Mouse (Mus musculus) heart, postnatal 0 days (tissue): ENCODE data around the gene Col1a2. TPM values are rescaled to one million over a fixed set of nuclear protein-coding genes. Genes with fewer than 3 reads are reported as not detected.
A peak's percentile ranks its signal among the peaks of the same experiment; 100 is the strongest.

ENCODE experiments used
- ATAC-seq: fragments of 200-750 bp; cut with Nextera tagmentation; 2 replicates; pipeline ENCODE4 v1.8.0; 2017; ENCODE audit warnings: low read depth, moderate number of reproducible peaks, moderate library complexity; ENCODE audit not compliant: insufficient read depth
- DNase-seq: peaks from one replicate; pipeline ENCODE4 v3.0.0-alpha.2; 2016; ENCODE audit warnings: low spot score
- H3K27ac ChIP-seq: fragments of 300-500 bp; sonication (generic); 2 replicates; pipeline ENCODE4 v1.5.1; 2014; ENCODE audit warnings: low read depth, mild to moderate bottlenecking
- H3K27me3 ChIP-seq: fragments of 300-500 bp; sonication (generic); 2 replicates; pipeline ENCODE4 v1.6.1; 2014; ENCODE audit warnings: low read length, mixed read lengths; ENCODE audit not compliant: control insufficient read depth, insufficient read depth
- H3K36me3 ChIP-seq: fragments of 300-500 bp; sonication (generic); replicated peaks from 2 replicates; pipeline ENCODE4 v1.6.1; 2014; ENCODE audit warnings: low read length, mixed read lengths; ENCODE audit not compliant: control insufficient read depth, insufficient read depth
- H3K4me1 ChIP-seq: fragments of 300-500 bp; sonication (generic); 2 replicates; pipeline ENCODE4 v1.6.1; 2014; ENCODE audit warnings: antibody characterized with exemption; ENCODE audit not compliant: control insufficient read depth, insufficient read depth
- H3K4me2 ChIP-seq: fragments of 300-500 bp; sonication (generic); 2 replicates; pipeline ENCODE4 v1.6.1; 2014; ENCODE audit warnings: low read depth, mild to moderate bottlenecking, low read length, moderate library complexity
- H3K4me3 ChIP-seq: fragments of 300-500 bp; sonication (generic); 2 replicates; pipeline ENCODE4 v1.5.1; 2014; ENCODE audit warnings: low read depth, low read length
- H3K9ac ChIP-seq: fragments of 300-500 bp; sonication (generic); replicated peaks from 2 replicates; pipeline ENCODE4 v1.6.1; 2014; ENCODE audit warnings: low read depth, low read length, mixed read lengths
- H3K9me3 ChIP-seq: fragments of 300-500 bp; sonication (generic); replicated peaks from 2 replicates; pipeline ENCODE4 v1.6.1; 2016; ENCODE audit warnings: low read length; ENCODE audit not compliant: control insufficient read depth
- CTCF ChIP-seq: IDR thresholded peaks from 2 replicates; pipeline ENCODE4 v1.5.1; 2016; ENCODE audit warnings: antibody characterized with exemption, control low read depth, low read depth
- EP300 ChIP-seq: IDR thresholded peaks from 2 replicates; pipeline ENCODE4 v1.6.1; 2016; ENCODE audit warnings: antibody characterized with exemption, low read depth
- WGBS: fragments of 180-500 bp; shearing (Covaris S2); extraction: QIAGEN DNeasy Blood & Tissue Kit; methylation state at CpG from one replicate; pipeline ENCODE4 v1.1.7; 2014; 5-methylcytosine and 5-hydroxymethylcytosine counted together
- polyA plus RNA-seq: library from polyadenylated mRNA; unstranded; fragments of >200 nt; fragmentation: Nextera tagmentation; extraction: Ambion mirVana; gene quantifications from 2 replicates; pipeline ENCODE4 v1.2.1, GENCODE M21; 2015
- total RNA-seq: library from RNA; depleted of rRNA; stranded (reverse); fragments of >200 nt; gene quantifications from 2 replicates; pipeline ENCODE4 v1.2.3, GENCODE M21; 2014; ENCODE audit warnings: low replicate concordance

Gene Col1a2
- total and polyA plus RNA-seq, 2 experiments from 2014 or later, result 197 to 430 TPM

GRCm38 (mm10) chr6:4465320-4465719 lies 39.3 kb upstream of the Col1a2 start:
- Histone ChIP-seq H3K4me2 (no peak overlapping the region), H3K27me3 (no peaks in the 10 kb centered on the region), H3K27ac (peak overlapping the region; percentile 30; the same call in 1 of the 2 replicates), H3K9ac (no peak overlapping the region), H3K4me1 (no peaks in the 10 kb centered on the region), H3K4me3 (no peak overlapping the region), H3K36me3 (no peaks in the 10 kb centered on the region), H3K9me3 (no peaks in the 10 kb centered on the region)
- 17% methylated on average over 3 of the region's 3 CpGs for WGBS
- ATAC-seq, result no peak
- TF ChIP-seq EP300 (no peak), CTCF (no peak)
- no peak for DNase-seq

GRCm38 (mm10) chr6:4483577-4483936 lies 21.1 kb upstream of the Col1a2 start:
- peak overlapping the region; percentile 25; the same call in 1 of the 2 replicates for H3K4me2 ChIP-seq

DNA sequence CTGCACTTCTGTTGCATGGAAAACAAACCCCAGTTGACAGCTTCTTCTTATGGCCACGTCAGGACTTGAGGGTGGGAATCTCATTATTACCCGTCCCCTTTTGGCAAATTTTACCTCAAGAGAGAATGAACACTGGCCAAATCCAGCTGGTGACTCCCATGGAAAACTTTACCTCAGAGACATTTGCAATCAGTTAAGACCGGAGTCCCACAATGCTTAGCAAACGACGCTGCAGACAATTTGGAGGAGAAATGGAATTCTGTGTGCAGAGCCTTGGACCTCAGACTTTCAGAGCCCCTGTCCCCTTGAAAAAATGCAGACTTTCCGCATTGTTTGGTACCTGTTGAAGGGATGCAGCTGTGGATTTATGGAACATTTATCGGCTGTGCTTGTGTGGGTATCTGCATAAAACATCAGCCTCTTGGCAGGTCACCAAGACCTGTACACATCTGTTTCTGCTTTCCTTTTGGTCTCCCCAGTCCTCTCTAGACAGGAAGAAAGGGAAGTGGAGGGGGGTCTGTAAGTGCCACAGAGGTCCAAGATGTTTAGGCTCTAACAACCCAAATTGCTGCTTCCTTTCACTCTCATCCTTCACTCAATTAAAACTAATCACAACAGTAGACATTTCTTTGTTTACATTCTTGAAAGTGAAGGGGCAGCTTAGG lies 20.5 kb upstream of the Col1a2 start:
- DNase-seq (peak; percentile 62), ATAC-seq (peak; percentile 41; the same call in 1 of the 2 replicates)
- peak overlapping the region; percentile 25; the same call in 1 of the 2 replicates for H3K4me2 ChIP-seq
- no peak overlapping the region for H3K9ac ChIP-seq
- H3K4me1 ChIP-seq, result peaks cover 7% of the 10 kb centered on the region; the same call in 1 of the 2 replicates
- H3K36me3 ChIP-seq, result no peaks in the 10 kb centered on the region
- WGBS, result 39% methylated on average over 7 of the region's 7 CpGs
- H3K27ac ChIP-seq, result peak overlapping the region; percentile 55; the same call in 1 of the 2 replicates
- no peak overlapping the region for H3K4me3 ChIP-seq
- TF ChIP-seq CTCF, result no peak
- no peak for TF ChIP-seq EP300
- no peaks in the 10 kb centered on the region for H3K9me3 ChIP-seq
- H3K27me3 ChIP-seq, result no peaks in the 10 kb centered on the region

More at GRCm38 (mm10) chr6:4483577-4483936, 21.1 kb upstream of the Col1a2 start:
- H3K27me3 ChIP-seq, result no peaks in the 10 kb centered on the region
- no peak overlapping the region for H3K9ac ChIP-seq
- ATAC-seq, result no peak
- no peak overlapping the region for H3K4me3 ChIP-seq
- 57% methylated on average over 4 of the region's 4 CpGs for WGBS
- H3K36me3 ChIP-seq, result no peaks in the 10 kb centered on the region
- no peak for TF ChIP-seq CTCF
- TF ChIP-seq EP300, result no peak
- no peak for DNase-seq
- H3K4me1 ChIP-seq, result peaks cover 2% of the 10 kb centered on the region; the same call in 1 of the 2 replicates
- no peaks in the 10 kb centered on the region for H3K9me3 ChIP-seq
- peak overlapping the region; percentile 55 for H3K27ac ChIP-seq

- TF ChIP-seq CTCF (no peak), EP300 (no peak)
- H3K27ac ChIP-seq, result peak overlapping the region; percentile 83
- no peak overlapping the region for H3K4me2 ChIP-seq
- no peaks in the 10 kb centered on the region for H3K9me3 ChIP-seq
- ATAC-seq (peak; percentile 55; the same call in 1 of the 2 replicates), DNase-seq (peak; percentile 62)
- H3K36me3 ChIP-seq, result no peaks in the 10 kb centered on the region
- H3K27me3 ChIP-seq, result no peaks in the 10 kb centered on the region
- H3K4me1 ChIP-seq, result peaks cover 10% of the 10 kb centered on the region; the same call in 1 of the 2 replicates
- 0% methylated on average over 1 of the region's 1 CpGs for WGBS
- no peak overlapping the region for H3K9ac ChIP-seq
- no peak overlapping the region for H3K4me3 ChIP-seq
These were observed 16.3 kb upstream of the Col1a2 start for GRCm38 (mm10) chr6:4488349-4488748.

DNA sequence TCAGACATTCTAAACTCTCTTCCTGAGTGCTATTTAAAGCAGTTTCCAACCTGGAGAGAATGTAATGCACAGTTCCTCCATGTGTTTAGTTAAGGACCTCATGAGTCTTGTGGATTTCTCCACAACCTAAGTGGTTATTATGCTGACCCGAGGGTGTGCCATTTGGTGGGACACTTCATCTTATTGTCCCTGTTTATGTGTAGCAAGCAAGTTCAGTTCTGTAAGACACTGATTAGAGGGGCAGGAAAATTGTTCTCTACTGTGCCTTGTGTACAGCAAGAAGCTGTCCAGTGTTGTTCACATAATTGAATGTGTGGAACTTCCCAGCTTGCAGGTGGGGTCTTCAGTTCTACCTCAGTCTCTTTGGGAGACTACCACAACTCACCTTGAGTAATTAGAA lies 15.6 kb upstream of the Col1a2 start:
- no peak for DNase-seq
- WGBS, result 33% methylated on average over 1 of the region's 1 CpGs
- Histone ChIP-seq H3K9me3 (no peaks in the 10 kb centered on the region), H3K27me3 (no peaks in the 10 kb centered on the region), H3K9ac (no peak overlapping the region), H3K27ac (peak overlapping the region; percentile 83), H3K36me3 (no peaks in the 10 kb centered on the region), H3K4me2 (0 out of 2 replicates have a peak overlapping the region, but pooled peaks have one; percentile 29), H3K4me3 (no peak overlapping the region), H3K4me1 (peaks cover 10% of the 10 kb centered on the region; the same call in 1 of the 2 replicates)
- no peak for ATAC-seq
- TF ChIP-seq CTCF (no peak), EP300 (no peak)
